Mouse (Mus musculus) T-helper 2 cell (primary cell): ENCODE data around the gene Cdh20.
"Not testable (repeated sequence)": the region's sequence is repeated elsewhere in the genome, so short reads cannot be mapped to it uniquely, and the experiment has no call there.

Experiments
- in situ Hi-C: fragments of 300-600 bp; cut with MboI, MseI; formaldehyde crosslinking; loops from one replicate; pipeline ENCODE4 v1.15.1; 2025; ENCODE audit warnings: high pct_unique_total_duplicates

The Cdh20 gene

GRCm38 (mm10) chr1:104916507-104916906, 148.2 kb downstream of the Cdh20 start:
- in situ Hi-C loops: no loop called here

GRCm38 (mm10) chr1:104917307-104917836, 149.0 kb downstream of the Cdh20 start:
- in situ Hi-C loops: no loop called here

- in situ Hi-C loops: no loop called here
Observed at GRCm38 (mm10) chr1:104933051-104933450, 164.7 kb downstream of the Cdh20 start.

- in situ Hi-C loops: no loop called here
Observed at GRCm38 (mm10) chr1:104936966-104937365, 168.6 kb downstream of the Cdh20 start.

- in situ Hi-C loops: no loop called here
Observed at GRCm38 (mm10) chr1:104939156-104939555, 170.8 kb downstream of the Cdh20 start.

GRCm38 (mm10) chr1:104944470-104945109, 176.3 kb downstream of the Cdh20 start:
- in situ Hi-C loops: no loop called here

- in situ Hi-C loops: no loop called here
Observed at GRCm38 (mm10) chr1:104945110-104945489, 176.8 kb downstream of the Cdh20 start.

GRCm38 (mm10) chr1:104949640-104950039, 181.3 kb downstream of the Cdh20 start:
- in situ Hi-C loops: not testable (repeated sequence)

- in situ Hi-C loops: no loop called here
Observed at GRCm38 (mm10) chr1:104957046-104957445, 188.7 kb downstream of the Cdh20 start.

- in situ Hi-C loops: no loop called here
Observed at GRCm38 (mm10) chr1:104961670-104962069, 193.3 kb downstream of the Cdh20 start.

- in situ Hi-C loops: no loop called here
Observed at GRCm38 (mm10) chr1:104962257-104962656, 193.9 kb downstream of the Cdh20 start.

- in situ Hi-C loops: no loop called here
Observed at GRCm38 (mm10) chr1:104979068-104979467, 210.7 kb downstream of the Cdh20 start.

GRCm38 (mm10) chr1:104980273-104980672, 211.9 kb downstream of the Cdh20 start:
- in situ Hi-C loops: loop anchor here (10.0 kb wide), 1 partner anchor 355 kb away; no protein-coding TSS in a partner anchor

GRCm38 (mm10) chr1:104986222-104986973, 218.1 kb downstream of the Cdh20 start:
- in situ Hi-C loops: loop anchor here (10.0 kb wide), 1 partner anchor 348 kb away; no protein-coding TSS in a partner anchor

GRCm38 (mm10) chr1:104987526-104987925, 219.2 kb downstream of the Cdh20 start:
- in situ Hi-C loops: loop anchor here (10.0 kb wide), 1 partner anchor 347 kb away; no protein-coding TSS in a partner anchor

- in situ Hi-C loops: no loop called here
Observed at GRCm38 (mm10) chr1:104992441-104992840, 224.1 kb downstream of the Cdh20 start.

- in situ Hi-C loops: no loop called here
Observed at GRCm38 (mm10) chr1:104993905-104994611, 225.7 kb downstream of the Cdh20 start.

- in situ Hi-C loops: no loop called here
Observed at GRCm38 (mm10) chr1:104994612-104994986, 226.3 kb downstream of the Cdh20 start.

- in situ Hi-C loops: loop anchor here (5.0 kb wide), 1 partner anchor 629 kb away; no protein-coding TSS in a partner anchor
Observed at GRCm38 (mm10) chr1:104997814-104998213, 229.5 kb downstream of the Cdh20 start.

- in situ Hi-C loops: no loop called here
Observed at GRCm38 (mm10) chr1:105002179-105002578, 233.8 kb downstream of the Cdh20 start.

- in situ Hi-C loops: no loop called here
Observed at GRCm38 (mm10) chr1:105003786-105004185, 235.5 kb downstream of the Cdh20 start.

GRCm38 (mm10) chr1:105012616-105013015, 244.3 kb downstream of the Cdh20 start:
- in situ Hi-C loops: no loop called here
